Mouse (Mus musculus) liver, embryonic 15.5 days (tissue): ENCODE data around the gene Ftsj3. TPM values are rescaled to one million over a fixed set of nuclear protein-coding genes. Genes with fewer than 3 reads are reported as not detected.
A peak's percentile ranks its signal among the peaks of the same experiment; 100 is the strongest.
"Not testable (repeated sequence)": the region's sequence is repeated elsewhere in the genome, so short reads cannot be mapped to it uniquely, and the experiment has no call there.

ENCODE experiments used
- ATAC-seq: fragments of 200-750 bp; cut with Nextera tagmentation; 2 replicates; pipeline ENCODE4 v1.8.0; 2017; ENCODE audit warnings: moderate number of reproducible peaks, mild to moderate bottlenecking, moderate library complexity; ENCODE audit not compliant: insufficient read depth
- H3K27ac ChIP-seq: fragments of 300-500 bp; sonication (generic); replicated peaks from 2 replicates; pipeline ENCODE4 v1.5.1; 2015; ENCODE audit warnings: mild to moderate bottlenecking, inconsistent platforms
- H3K27me3 ChIP-seq: fragments of 300-500 bp; sonication (generic); 2 replicates; pipeline ENCODE4 v1.6.1; 2015; ENCODE audit warnings: mild to moderate bottlenecking, inconsistent platforms
- H3K36me3 ChIP-seq: fragments of 300-500 bp; sonication (generic); replicated peaks from 2 replicates; pipeline ENCODE4 v1.6.1; 2015; ENCODE audit warnings: moderate library complexity, mild to moderate bottlenecking, inconsistent platforms
- H3K4me1 ChIP-seq: fragments of 300-500 bp; sonication (generic); replicated peaks from 2 replicates; pipeline ENCODE4 v1.6.1; 2015; ENCODE audit warnings: inconsistent platforms
- H3K4me2 ChIP-seq: fragments of 300-500 bp; sonication (generic); 2 replicates; pipeline ENCODE4 v1.6.1; 2015; ENCODE audit warnings: moderate library complexity, mild to moderate bottlenecking, inconsistent platforms
- H3K4me3 ChIP-seq: fragments of 300-500 bp; sonication (generic); replicated peaks from 2 replicates; pipeline ENCODE4 v1.5.1; 2015; ENCODE audit warnings: mild to moderate bottlenecking, inconsistent platforms
- H3K9ac ChIP-seq: fragments of 300-500 bp; sonication (generic); 2 replicates; pipeline ENCODE4 v1.6.1; 2015; ENCODE audit warnings: moderate library complexity, mild to moderate bottlenecking, inconsistent platforms
- H3K9me3 ChIP-seq: fragments of 300-500 bp; sonication (generic); replicated peaks from 2 replicates; pipeline ENCODE4 v1.6.1; 2016; ENCODE audit warnings: inconsistent platforms
- WGBS: fragments of 180-500 bp; shearing (Covaris S2); methylation state at CpG from one replicate; pipeline ENCODE4 v1.1.7; 2015; ENCODE audit warnings: mixed read lengths; ENCODE audit not compliant: insufficient replicate concordance; 5-methylcytosine and 5-hydroxymethylcytosine counted together
- polyA plus RNA-seq: library from polyadenylated mRNA; unstranded; fragments of >200 nt; fragmentation: Nextera tagmentation; extraction: Ambion mirVana; gene quantifications from 2 replicates; pipeline ENCODE4 v1.2.1, GENCODE M21; 2015

The Ftsj3 gene
- polyA plus RNA-seq, 1 experiment from 2014 or later, result 30.2 TPM

GRCm38 (mm10) chr11:106249326-106249725 is 6.6 kb downstream of the Ftsj3 start:
- 83% methylated on average over 7 of the region's 7 CpGs for WGBS
- Histone ChIP-seq H3K36me3 (peaks cover 98% of the 10 kb centered on the region), H3K27me3 (no peaks in the 10 kb centered on the region), H3K9ac (no peak overlapping the region), H3K9me3 (0 out of 2 replicates have a peak, but pooled peaks cover 4% of the 10 kb centered on the region), H3K4me3 (no peak overlapping the region), H3K4me1 (peaks cover 7% of the 10 kb centered on the region), H3K27ac (no peak overlapping the region), H3K4me2 (no peak overlapping the region)
- ATAC-seq, result no peak

DNA sequence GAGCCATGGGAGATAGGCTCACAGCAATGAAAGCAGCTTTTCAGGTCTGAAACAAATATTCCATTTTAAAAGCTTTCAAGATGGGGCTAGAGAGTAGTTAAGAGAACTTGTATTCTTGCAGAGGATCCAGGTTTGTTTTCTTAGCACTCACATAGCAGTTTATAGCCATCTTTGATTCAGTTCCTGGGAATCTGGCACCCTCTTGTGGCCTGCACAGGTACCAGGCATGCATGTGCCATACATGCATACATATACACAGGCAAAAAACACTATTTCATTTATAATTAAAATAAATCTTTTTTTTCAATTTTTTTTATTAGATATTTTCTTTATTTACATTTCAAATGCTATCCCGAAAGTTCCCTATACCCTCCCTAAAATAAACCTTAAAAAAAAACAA is 9.0 kb downstream of the Ftsj3 start:
- Histone ChIP-seq H3K4me1 (no peaks in the 10 kb centered on the region), H3K27ac (no peak overlapping the region), H3K36me3 (peaks cover 98% of the 10 kb centered on the region), H3K9ac (no peak overlapping the region), H3K27me3 (no peaks in the 10 kb centered on the region), H3K4me3 (no peak overlapping the region), H3K9me3 (0 out of 2 replicates have a peak, but pooled peaks cover 4% of the 10 kb centered on the region), H3K4me2 (no peak overlapping the region)
- no peak for ATAC-seq
- 72% methylated on average over 1 of the region's 1 CpGs for WGBS

DNA sequence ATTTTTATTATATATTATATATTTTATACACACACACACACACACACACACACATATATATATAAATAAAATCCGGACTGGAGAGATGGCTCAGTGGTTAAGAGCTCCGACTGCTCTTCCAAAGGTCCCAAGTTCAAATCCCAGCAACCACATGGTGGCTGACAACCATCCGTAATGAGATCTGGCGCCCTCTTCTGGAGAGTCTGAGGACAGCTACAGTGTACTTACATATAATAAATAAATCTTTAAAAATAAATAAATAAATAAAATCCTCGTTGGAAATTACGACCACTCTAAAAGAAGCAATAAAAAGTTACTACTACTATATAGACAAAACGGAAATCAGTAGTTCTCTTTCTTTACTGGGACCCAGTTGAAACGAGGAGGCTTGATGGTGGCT is 21.9 kb downstream of the Ftsj3 start:
- H3K27ac ChIP-seq, H3K9ac ChIP-seq, H3K9me3 ChIP-seq, H3K4me1 ChIP-seq, ATAC-seq, H3K27me3 ChIP-seq, H3K4me3 ChIP-seq, H3K4me2 ChIP-seq: not testable (repeated sequence)
- H3K36me3 ChIP-seq, result peaks cover 80% of the 10 kb centered on the region
- WGBS, result 74% methylated on average over 8 of the region's 8 CpGs

DNA sequence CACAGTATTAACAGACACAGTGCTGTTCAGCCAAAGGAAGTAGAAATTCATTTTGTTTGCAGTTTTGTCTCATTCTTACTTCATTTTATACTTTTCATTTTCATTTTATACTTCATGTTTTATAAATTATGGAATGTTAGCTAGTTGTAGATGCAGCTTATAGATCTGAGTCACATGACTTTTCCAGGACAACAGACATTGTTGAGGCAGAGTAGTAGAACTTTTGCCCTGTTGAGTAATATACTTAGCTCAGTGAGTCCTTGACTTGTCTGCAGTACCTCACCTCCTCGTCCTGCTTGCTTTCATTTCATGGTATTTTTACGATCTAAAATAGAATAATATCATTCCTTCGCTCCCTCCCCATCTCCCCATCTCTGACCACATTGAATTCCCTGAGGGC is 35.3 kb downstream of the Ftsj3 start:
- ATAC-seq, result no peak
- Histone ChIP-seq H3K9ac (no peak overlapping the region), H3K36me3 (peaks cover 19% of the 10 kb centered on the region), H3K4me3 (no peak overlapping the region), H3K27ac (no peak overlapping the region), H3K4me1 (peaks cover 26% of the 10 kb centered on the region), H3K9me3 (no peaks in the 10 kb centered on the region), H3K27me3 (no peaks in the 10 kb centered on the region), H3K4me2 (no peak overlapping the region)
- WGBS, result 80% methylated on average over 3 of the region's 3 CpGs

DNA sequence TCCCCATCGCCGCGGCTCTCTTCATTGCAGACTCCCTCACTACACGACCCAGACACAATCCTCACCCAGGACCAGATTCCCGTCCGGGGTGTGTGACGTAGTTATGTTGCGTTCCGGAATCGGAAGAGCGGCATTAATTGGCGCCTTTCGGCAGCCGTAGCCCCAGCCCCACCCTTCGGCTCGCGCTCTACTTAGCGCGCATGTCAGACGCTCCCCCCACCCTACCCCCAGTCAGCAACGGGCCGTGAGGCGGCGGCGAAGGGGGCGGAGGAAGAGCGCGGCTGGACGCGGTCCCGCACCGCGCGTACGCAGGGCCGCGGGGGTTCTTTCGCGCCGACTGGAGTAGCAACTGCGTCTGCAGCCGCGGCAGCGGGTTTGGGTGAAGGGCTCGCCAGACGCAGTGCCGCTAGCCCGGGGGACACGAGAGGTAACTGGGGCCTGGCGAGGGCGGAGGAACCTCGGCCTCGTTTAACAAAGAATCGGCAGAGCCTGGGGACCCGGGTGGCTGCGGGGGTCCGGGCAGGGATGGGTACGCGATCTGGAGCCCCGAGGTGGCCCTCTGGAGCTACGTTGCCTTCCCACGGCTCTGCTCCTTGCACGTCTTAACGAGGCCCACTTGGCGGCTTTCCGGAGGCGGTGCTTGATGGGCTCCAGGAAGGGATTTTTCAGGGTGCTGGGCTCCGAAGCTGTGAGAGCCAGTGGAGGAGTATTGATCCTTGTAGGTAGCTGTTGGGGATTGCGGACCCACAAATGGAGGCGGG is 39.0 kb downstream of the Ftsj3 start, which contains the start of gene Ddx42:
TSS of gene Ddx42 (plus strand) at position 197 of the 761 bp plus-strand sequence.
- Histone ChIP-seq H3K4me3 (peak within 1 kb of the TSS; percentile 99), H3K4me2 (peak within 1 kb of the TSS; percentile 81), H3K9me3 (no peaks in the 10 kb centered on the region), H3K27ac (peak within 1 kb of the TSS; percentile 100), H3K27me3 (no peaks in the 10 kb centered on the region), H3K9ac (peak within 1 kb of the TSS; percentile 99), H3K36me3 (peaks cover 15% of the 10 kb centered on the region), H3K4me1 (peaks cover 40% of the 10 kb centered on the region)
- WGBS, result under 1% methylated on average over 70 of the region's 70 CpGs
- peak; percentile 89 for ATAC-seq

DNA sequence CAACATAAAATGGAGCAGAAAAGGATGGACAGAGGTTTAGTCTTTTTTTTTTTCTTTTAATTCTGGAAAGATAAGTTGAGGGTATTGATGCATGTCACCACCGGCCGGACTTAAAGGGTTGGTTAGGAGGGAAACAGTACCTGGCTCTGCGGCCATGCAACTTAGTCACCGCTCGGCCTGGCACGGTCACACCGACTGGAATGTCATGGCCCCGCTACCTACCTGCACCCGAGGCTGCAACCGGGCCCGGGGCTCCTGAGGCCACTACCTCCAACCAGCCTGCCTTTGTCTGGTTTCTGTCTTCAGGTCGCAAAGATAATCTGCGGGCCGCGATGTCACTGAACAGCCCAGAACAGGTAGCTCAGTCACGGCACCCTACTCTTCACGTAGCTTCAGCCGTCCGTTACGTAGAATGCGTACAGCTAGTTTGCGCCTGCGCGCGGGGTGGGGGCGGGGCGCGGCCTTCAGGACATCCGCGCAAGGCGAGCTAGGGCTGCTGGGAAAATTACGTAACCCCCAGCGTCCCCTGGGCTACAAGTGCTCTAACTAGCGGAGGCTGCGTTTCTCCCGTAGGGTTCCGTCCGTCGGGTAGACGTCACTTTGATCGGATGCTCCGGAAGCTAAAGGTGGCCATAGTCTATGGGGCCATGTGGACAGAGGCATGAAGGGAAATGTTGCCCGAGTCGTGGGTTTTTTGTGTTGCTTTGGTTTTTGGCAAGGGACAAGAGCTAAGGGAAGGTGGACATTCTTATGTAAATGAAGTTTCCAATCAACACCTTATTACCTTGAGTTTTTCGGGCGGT is 39.8 kb downstream of the Ftsj3 start, which contains the start of gene Ccdc47:
TSS of gene Ccdc47 (minus strand) at position 418 of the 803 bp plus-strand sequence.
- WGBS, result under 1% methylated on average over 46 of the region's 46 CpGs
- no peaks in the 10 kb centered on the region for H3K27me3 ChIP-seq
- ATAC-seq, result peak; percentile 93
- H3K9me3 ChIP-seq, result no peaks in the 10 kb centered on the region
- H3K4me3 ChIP-seq, result peak within 1 kb of the TSS; percentile 99
- H3K9ac ChIP-seq, result peak within 1 kb of the TSS; percentile 99
- H3K27ac ChIP-seq, result peak within 1 kb of the TSS; percentile 100
- H3K4me2 ChIP-seq, result peak within 1 kb of the TSS; percentile 81
- peaks cover 37% of the 10 kb centered on the region for H3K4me1 ChIP-seq
- peaks cover 23% of the 10 kb centered on the region for H3K36me3 ChIP-seq

DNA sequence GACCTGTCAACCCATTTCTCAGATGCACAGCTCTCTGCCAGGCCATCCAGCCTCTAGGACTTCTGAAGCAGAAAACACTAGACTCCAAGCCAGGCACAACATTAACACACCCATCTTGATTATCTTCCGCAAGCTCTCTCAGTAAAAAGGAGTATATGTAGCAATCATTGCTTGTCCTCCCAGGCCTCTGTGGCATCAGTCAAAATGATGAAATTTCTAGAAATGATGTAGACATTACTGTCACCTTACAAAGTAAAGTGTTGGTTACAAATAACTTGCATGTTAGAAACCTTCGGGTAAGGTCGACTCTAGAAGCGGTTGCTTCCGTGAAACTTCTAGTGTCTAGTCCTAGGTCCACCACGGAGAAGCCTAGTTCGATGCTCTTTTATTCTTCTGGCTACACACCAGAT is 40.4 kb downstream of the Ftsj3 start:
- Histone ChIP-seq H3K27me3 (no peaks in the 10 kb centered on the region), H3K36me3 (peaks cover 29% of the 10 kb centered on the region), H3K4me3 (peak overlapping the region; percentile 99), H3K27ac (peak overlapping the region; percentile 100), H3K4me1 (peaks cover 32% of the 10 kb centered on the region), H3K9ac (peak overlapping the region; percentile 99), H3K4me2 (peak overlapping the region; percentile 81), H3K9me3 (no peaks in the 10 kb centered on the region)
- WGBS, result 12% methylated on average over 7 of the region's 7 CpGs
- ATAC-seq, result no peak

DNA sequence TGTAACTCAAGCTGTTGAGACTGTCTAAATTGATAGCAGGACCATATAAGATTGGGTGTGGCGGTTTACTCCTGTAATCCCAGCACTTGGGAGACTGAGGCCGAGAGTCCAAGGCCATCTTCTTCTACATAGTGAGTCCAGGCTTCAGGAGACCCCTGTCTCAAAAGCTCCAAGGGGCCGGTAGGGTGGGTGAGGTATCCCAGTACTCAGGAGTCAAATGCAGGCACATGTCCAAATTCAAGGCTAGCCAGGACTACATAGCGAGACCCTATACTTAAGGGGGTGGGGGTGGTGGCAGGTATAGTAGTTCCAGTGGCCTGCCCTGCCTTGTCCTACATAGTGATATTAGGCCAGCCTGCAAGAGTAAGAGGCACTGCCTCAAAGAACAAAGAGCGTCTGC is 41.0 kb downstream of the Ftsj3 start:
- Histone ChIP-seq H3K9me3 (no peaks in the 10 kb centered on the region), H3K27ac (peak overlapping the region; percentile 100), H3K4me1 (peaks cover 28% of the 10 kb centered on the region), H3K9ac (peak overlapping the region; percentile 99), H3K4me2 (peak overlapping the region; percentile 81), H3K36me3 (peaks cover 35% of the 10 kb centered on the region), H3K4me3 (peak overlapping the region; percentile 99), H3K27me3 (no peaks in the 10 kb centered on the region)
- no peak for ATAC-seq
- 75% methylated on average over 5 of the region's 5 CpGs for WGBS

DNA sequence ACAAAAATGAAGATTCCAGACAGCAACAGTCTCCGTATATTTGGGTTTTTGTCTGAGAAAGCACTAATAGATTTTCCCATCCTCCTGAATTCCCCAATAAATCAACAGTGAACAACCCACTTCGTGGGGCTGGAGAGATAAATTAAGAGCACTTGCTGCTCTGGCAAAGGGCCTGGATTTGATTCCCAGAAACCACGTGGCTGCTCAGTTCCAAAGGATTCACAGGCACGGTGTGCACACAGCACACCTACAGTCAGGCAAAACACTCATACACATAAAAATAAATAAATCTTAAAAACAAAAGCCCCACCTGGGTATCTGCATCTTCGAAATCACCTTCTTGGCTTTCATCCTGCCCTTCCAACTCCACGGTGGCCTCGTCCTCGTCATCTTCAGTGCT is 43.1 kb downstream of the Ftsj3 start:
- Histone ChIP-seq H3K9ac (no peak overlapping the region), H3K4me1 (peaks cover 17% of the 10 kb centered on the region), H3K9me3 (no peaks in the 10 kb centered on the region), H3K36me3 (peaks cover 55% of the 10 kb centered on the region), H3K4me3 (no peak overlapping the region), H3K27me3 (no peaks in the 10 kb centered on the region), H3K27ac (no peak overlapping the region), H3K4me2 (no peak overlapping the region)
- 80% methylated on average over 8 of the region's 8 CpGs for WGBS
- no peak for ATAC-seq

DNA sequence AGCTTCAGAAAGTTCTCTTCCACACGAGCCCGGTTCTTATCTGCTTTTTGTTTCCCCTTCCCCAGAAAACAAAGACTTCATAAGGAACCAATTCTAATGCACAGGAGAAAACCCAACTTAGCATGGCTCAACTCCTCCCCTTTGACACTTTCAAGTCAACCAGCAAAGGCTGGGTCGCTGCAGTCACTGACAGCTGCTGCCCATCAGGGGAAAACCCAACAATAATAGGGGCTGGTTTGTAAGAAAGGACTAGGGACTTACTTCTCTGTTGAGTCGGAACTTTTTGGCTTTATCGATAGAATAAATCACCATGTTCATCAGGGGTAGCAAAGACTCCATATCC is 53.8 kb downstream of the Ftsj3 start, which contains the start of gene Strada:
TSS of gene Strada (minus strand) at position 46 of the 343 bp plus-strand sequence.
- Histone ChIP-seq H3K27me3 (no peaks in the 10 kb centered on the region), H3K4me2 (no peak within 1 kb of the TSS), H3K4me1 (peaks cover 27% of the 10 kb centered on the region), H3K4me3 (no peak within 1 kb of the TSS), H3K27ac (peak within 1 kb of the TSS; percentile 8; the same call in 1 of the 2 replicates), H3K9ac (no peak within 1 kb of the TSS), H3K36me3 (peaks cover 88% of the 10 kb centered on the region), H3K9me3 (no peaks in the 10 kb centered on the region)
- ATAC-seq, result no peak
- 47% methylated on average over 5 of the region's 5 CpGs for WGBS
